Mouse (Mus musculus): ENCODE measurements around the gene Nkain2. TPM values are rescaled to one million over a fixed set of nuclear protein-coding genes. Genes with fewer than 3 reads are reported as not detected.

Nkain2 gene
- polyA plus RNA-seq, 1 experiment: not detected

DNA sequence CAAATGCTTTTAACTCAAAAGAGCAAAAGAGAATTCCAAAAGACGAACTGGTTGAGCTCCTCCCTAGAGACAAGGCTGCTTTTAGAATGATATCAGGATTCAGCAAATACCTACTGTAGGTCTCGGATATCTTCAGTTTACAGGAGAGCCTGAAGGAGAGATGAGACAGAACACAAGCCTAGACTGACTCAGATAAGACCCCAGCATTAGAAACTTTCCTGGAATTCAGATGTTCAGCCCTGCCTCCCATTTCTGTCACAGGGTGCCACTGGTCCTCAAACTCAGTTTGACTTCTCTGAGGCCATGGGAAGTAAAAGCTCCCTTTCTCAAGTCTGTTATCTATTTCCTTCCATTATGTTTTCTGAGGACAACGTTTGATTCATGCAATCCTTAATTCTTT is 332.6 kb downstream of the Nkain2 start:
- TF ChIP-seq EP300 (IDR thresholded peaks at IDR 0.05; ENCODE audit: insufficient read depth, low read depth, low read length) (no peak), POLR2A (IDR thresholded peaks at IDR 0.05; ENCODE audit: insufficient read depth, low read length) (no peak), CTCF (IDR thresholded peaks at IDR 0.05; ENCODE audit: low read depth, low read length) (no peak)
- no peaks in the 10 kb centered on the region for H3K27me3 ChIP-seq (ENCODE audit: control insufficient read depth, insufficient read depth, low read length, poor library complexity, severe bottlenecking)
- H3K4me3 ChIP-seq (ENCODE audit: low read depth, low read length): no peak overlapping the region
- H3K9me3 ChIP-seq (replicated peaks; ENCODE audit: control insufficient read depth, insufficient read depth, low read length, poor library complexity, severe bottlenecking): no peaks in the 10 kb centered on the region
- no peak overlapping the region for H3K27ac ChIP-seq (ENCODE audit: insufficient read depth, low read length)
- H3K4me1 ChIP-seq (ENCODE audit: control insufficient read depth, insufficient read depth, low read length): no peaks in the 10 kb centered on the region
- H3K9ac ChIP-seq (ENCODE audit: low read depth, poor library complexity, severe bottlenecking): no peak overlapping the region
- H3K36me3 ChIP-seq (ENCODE audit: control insufficient read depth, insufficient read depth, low read length, poor library complexity, severe bottlenecking): no peaks in the 10 kb centered on the region

DNA sequence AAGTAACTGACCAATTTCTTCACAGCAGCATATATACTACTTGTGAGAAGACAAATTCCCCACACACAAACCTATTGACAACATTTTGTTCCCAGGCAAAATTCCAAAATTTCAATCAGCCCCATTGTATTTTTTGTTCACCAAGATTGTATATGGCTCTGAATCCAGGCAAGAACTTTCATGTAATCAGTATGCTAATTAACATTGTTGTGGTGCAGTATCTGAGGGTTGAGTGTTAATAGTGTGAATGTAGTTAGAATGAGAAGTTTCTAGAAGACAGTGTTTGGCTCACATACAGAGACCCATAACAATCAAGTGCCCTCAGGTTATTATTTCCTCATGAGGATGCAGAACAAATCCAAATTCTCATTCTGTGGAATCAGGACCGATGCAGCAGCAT is 354.2 kb downstream of the Nkain2 start:
- no peak overlapping the region for H3K9ac ChIP-seq (ENCODE audit: low read depth, poor library complexity, severe bottlenecking)
- no peak overlapping the region for H3K4me3 ChIP-seq (ENCODE audit: low read depth, low read length)
- no peaks in the 10 kb centered on the region for H3K27me3 ChIP-seq (ENCODE audit: control insufficient read depth, insufficient read depth, low read length, poor library complexity, severe bottlenecking)
- no peak for TF ChIP-seq CTCF (IDR thresholded peaks at IDR 0.05; ENCODE audit: low read depth, low read length)
- no peak for TF ChIP-seq POLR2A (IDR thresholded peaks at IDR 0.05; ENCODE audit: insufficient read depth, low read length)
- TF ChIP-seq EP300 (IDR thresholded peaks at IDR 0.05; ENCODE audit: insufficient read depth, low read depth, low read length): no peak
- H3K4me1 ChIP-seq (ENCODE audit: control insufficient read depth, insufficient read depth, low read length): no peaks in the 10 kb centered on the region
- H3K9me3 ChIP-seq (replicated peaks; ENCODE audit: control insufficient read depth, insufficient read depth, low read length, poor library complexity, severe bottlenecking): no peaks in the 10 kb centered on the region
- H3K27ac ChIP-seq (ENCODE audit: insufficient read depth, low read length): no peak overlapping the region
- H3K36me3 ChIP-seq (ENCODE audit: control insufficient read depth, insufficient read depth, low read length, poor library complexity, severe bottlenecking): no peaks in the 10 kb centered on the region

DNA sequence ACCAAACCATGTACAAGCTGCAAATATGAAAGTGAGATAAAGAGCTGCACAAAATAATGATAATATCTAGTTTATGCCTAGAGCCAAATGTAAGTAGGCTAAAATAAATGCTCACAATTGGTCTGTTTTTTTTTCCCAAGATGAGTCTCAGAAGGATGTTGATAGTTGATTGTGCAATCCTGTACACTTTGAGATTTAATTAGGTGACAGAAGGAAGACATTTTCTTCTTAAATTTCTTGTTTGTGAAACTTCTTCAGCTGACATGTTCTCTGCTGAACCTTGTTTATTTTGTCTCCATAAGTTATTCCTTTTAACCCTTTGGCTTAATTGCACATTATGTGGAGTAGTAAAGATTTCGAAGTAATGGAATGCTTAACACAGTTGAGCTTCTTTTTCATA is 379.4 kb downstream of the Nkain2 start:
- Histone ChIP-seq H3K27ac (ENCODE audit: insufficient read depth, low read length) (no peak overlapping the region), H3K36me3 (ENCODE audit: control insufficient read depth, insufficient read depth, low read length, poor library complexity, severe bottlenecking) (no peaks in the 10 kb centered on the region), H3K27me3 (ENCODE audit: control insufficient read depth, insufficient read depth, low read length, poor library complexity, severe bottlenecking) (no peaks in the 10 kb centered on the region), H3K4me3 (ENCODE audit: low read depth, low read length) (no peak overlapping the region), H3K9ac (ENCODE audit: low read depth, poor library complexity, severe bottlenecking) (no peak overlapping the region), H3K4me1 (ENCODE audit: control insufficient read depth, insufficient read depth, low read length) (no peaks in the 10 kb centered on the region), H3K9me3 (replicated peaks; ENCODE audit: control insufficient read depth, insufficient read depth, low read length, poor library complexity, severe bottlenecking) (no peaks in the 10 kb centered on the region)
- no peak for TF ChIP-seq POLR2A (IDR thresholded peaks at IDR 0.05; ENCODE audit: insufficient read depth, low read length)
- no peak for TF ChIP-seq EP300 (IDR thresholded peaks at IDR 0.05; ENCODE audit: insufficient read depth, low read depth, low read length)
- TF ChIP-seq CTCF (IDR thresholded peaks at IDR 0.05; ENCODE audit: low read depth, low read length): no peak

DNA sequence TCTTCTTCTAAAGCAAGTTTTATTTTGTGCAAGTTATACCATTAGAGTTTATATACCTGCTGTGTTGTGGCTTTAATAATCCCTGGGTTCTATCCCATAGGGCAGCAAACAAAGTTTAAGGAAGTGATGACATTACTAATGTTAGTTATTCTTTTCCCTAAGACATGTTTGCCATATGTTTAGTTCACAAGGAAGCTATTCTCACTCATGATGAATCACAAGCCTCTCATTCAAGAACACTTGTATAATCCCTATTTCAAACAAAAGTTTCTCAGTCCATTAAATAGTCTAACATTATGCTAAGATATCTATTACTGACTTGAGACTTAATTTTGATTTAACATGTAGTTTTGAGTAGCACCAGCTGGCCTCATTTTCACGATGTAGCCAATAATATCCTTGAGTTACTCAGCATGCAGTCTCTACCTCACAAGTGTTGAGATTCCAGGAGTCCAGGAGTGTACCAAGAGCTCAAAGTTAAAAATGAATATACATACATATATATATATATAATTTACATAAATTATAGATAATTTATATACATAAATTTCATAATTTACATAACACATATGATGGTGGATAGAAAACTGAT is 395.6 kb downstream of the Nkain2 start:
- Histone ChIP-seq H3K4me3 (ENCODE audit: low read depth, low read length) (no peak overlapping the region), H3K9me3 (replicated peaks; ENCODE audit: control insufficient read depth, insufficient read depth, low read length, poor library complexity, severe bottlenecking) (no peaks in the 10 kb centered on the region), H3K9ac (ENCODE audit: low read depth, poor library complexity, severe bottlenecking) (no peak overlapping the region), H3K27me3 (ENCODE audit: control insufficient read depth, insufficient read depth, low read length, poor library complexity, severe bottlenecking) (no peaks in the 10 kb centered on the region; the same call in 1 of the 2 replicates), H3K4me1 (ENCODE audit: control insufficient read depth, insufficient read depth, low read length) (no peaks in the 10 kb centered on the region), H3K36me3 (ENCODE audit: control insufficient read depth, insufficient read depth, low read length, poor library complexity, severe bottlenecking) (no peaks in the 10 kb centered on the region), H3K27ac (ENCODE audit: insufficient read depth, low read length) (no peak overlapping the region)
- TF ChIP-seq POLR2A (IDR thresholded peaks at IDR 0.05; ENCODE audit: insufficient read depth, low read length) (no peak), CTCF (IDR thresholded peaks at IDR 0.05; ENCODE audit: low read depth, low read length) (no peak), EP300 (IDR thresholded peaks at IDR 0.05; ENCODE audit: insufficient read depth, low read depth, low read length) (no peak)

GRCm38 (mm10) chr10:32493600-32493999 is 396.7 kb downstream of the Nkain2 start:
- H3K27me3 ChIP-seq (ENCODE audit: control insufficient read depth, insufficient read depth, low read length, poor library complexity, severe bottlenecking): no peaks in the 10 kb centered on the region; the same call in 1 of the 2 replicates
- H3K9me3 ChIP-seq (replicated peaks; ENCODE audit: control insufficient read depth, insufficient read depth, low read length, poor library complexity, severe bottlenecking): no peaks in the 10 kb centered on the region
- H3K36me3 ChIP-seq (ENCODE audit: control insufficient read depth, insufficient read depth, low read length, poor library complexity, severe bottlenecking): no peaks in the 10 kb centered on the region
- no peak overlapping the region for H3K4me3 ChIP-seq (ENCODE audit: low read depth, low read length)
- no peaks in the 10 kb centered on the region for H3K4me1 ChIP-seq (ENCODE audit: control insufficient read depth, insufficient read depth, low read length)
- H3K27ac ChIP-seq (ENCODE audit: insufficient read depth, low read length): no peak overlapping the region
- TF ChIP-seq EP300 (IDR thresholded peaks at IDR 0.05; ENCODE audit: insufficient read depth, low read depth, low read length) (no peak), POLR2A (IDR thresholded peaks at IDR 0.05; ENCODE audit: insufficient read depth, low read length) (no peak), CTCF (IDR thresholded peaks at IDR 0.05; ENCODE audit: low read depth, low read length) (no peak)
- H3K9ac ChIP-seq (ENCODE audit: low read depth, poor library complexity, severe bottlenecking): no peak overlapping the region

- H3K9me3 ChIP-seq (replicated peaks; ENCODE audit: control insufficient read depth, insufficient read depth, low read length, poor library complexity, severe bottlenecking): no peaks in the 10 kb centered on the region
- no peaks in the 10 kb centered on the region for H3K27me3 ChIP-seq (ENCODE audit: control insufficient read depth, insufficient read depth, low read length, poor library complexity, severe bottlenecking)
- no peaks in the 10 kb centered on the region for H3K4me1 ChIP-seq (ENCODE audit: control insufficient read depth, insufficient read depth, low read length)
- no peak overlapping the region for H3K4me3 ChIP-seq (ENCODE audit: low read depth, low read length)
- H3K27ac ChIP-seq (ENCODE audit: insufficient read depth, low read length): no peak overlapping the region
- no peak for TF ChIP-seq CTCF (IDR thresholded peaks at IDR 0.05; ENCODE audit: low read depth, low read length)
- no peaks in the 10 kb centered on the region for H3K36me3 ChIP-seq (ENCODE audit: control insufficient read depth, insufficient read depth, low read length, poor library complexity, severe bottlenecking)
- H3K9ac ChIP-seq (ENCODE audit: low read depth, poor library complexity, severe bottlenecking): no peak overlapping the region
Measured at GRCm38 (mm10) chr10:32462726-32463125, 427.5 kb downstream of the Nkain2 start.
